Mouse (Mus musculus): Measurements from ENCODE around the gene Tmem150a.

Tmem150a gene

GRCm38 (mm10) chr6:72352636-72353405, 2.4 kb upstream of the Tmem150a start:
- no peak for DNase-seq

GRCm38 (mm10) chr6:72354025-72354424, 1.2 kb upstream of the Tmem150a start:
- no peak for DNase-seq

DNA sequence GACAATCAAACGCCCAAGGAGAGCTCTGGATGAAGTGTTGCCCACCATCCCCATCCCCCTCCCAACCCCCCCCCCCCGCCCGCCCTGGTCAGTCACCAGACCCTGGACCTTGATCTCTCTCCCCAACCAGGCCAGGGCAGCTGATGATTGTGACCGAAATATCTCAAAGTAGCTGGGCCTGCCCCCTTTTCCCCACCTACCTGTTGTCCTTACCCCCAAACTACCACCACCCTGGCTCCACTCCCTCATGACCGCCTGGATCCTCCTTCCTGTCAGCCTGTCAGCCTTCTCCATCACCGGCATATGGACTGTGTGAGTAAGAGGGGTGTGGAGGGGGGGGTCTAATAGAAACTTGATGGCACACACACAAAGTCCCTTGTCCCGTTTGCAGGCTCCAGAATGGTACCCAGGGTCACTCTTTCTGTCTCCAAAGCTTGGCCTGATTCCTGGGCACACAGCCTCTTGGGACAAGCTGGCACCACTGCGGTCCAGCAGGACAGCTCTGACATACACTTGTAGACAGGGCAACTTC, 820 bp downstream of the Tmem150a start:
- no peak for DNase-seq

DNA sequence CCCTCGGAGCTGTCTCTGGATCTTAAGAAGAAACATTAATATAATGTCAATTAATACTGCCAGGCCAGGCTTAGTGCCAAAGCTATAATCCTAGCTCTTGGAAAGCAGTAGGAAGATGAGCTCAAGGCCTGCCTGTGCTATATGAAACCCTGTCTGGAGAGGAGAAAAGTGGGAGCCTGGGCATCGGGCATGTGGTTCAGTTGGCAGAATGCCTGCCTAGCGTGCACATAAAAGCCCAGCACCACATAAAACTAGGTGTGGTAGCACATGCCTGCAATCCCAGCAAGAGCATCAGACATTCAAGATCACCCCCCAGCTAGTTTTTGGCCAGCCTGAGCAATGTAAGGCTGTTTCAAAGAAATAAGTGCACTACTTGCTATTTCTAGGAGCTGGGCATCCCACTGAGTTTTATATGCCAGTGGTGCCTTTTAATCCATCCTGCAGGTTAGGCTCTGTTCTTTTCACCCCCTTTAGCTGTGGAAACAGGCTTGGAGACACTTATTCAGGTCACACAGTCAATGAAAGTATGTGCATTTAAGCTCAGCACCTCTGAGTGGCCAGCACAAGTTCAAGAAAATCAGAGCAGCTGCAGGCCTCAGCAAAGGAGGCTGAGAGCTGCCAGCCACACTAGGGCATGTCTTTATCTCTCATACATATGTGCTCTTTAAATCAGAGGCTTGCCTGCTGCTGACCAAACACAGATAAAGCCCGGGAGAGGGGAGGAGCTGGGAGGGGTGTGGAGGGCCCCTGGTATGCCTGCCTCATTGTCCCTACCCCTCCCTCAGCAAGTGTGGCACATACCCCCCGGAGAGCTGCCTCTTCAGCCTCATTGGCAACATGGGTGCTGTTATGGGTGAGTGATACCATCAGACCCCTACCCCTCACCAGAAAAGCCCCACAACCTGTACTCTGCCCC, 2.2 kb downstream of the Tmem150a start:
- DNase-seq = no peak

- DNase-seq = no peak
Measured at GRCm38 (mm10) chr6:72358086-72358764, 3.0 kb downstream of the Tmem150a start.

DNA sequence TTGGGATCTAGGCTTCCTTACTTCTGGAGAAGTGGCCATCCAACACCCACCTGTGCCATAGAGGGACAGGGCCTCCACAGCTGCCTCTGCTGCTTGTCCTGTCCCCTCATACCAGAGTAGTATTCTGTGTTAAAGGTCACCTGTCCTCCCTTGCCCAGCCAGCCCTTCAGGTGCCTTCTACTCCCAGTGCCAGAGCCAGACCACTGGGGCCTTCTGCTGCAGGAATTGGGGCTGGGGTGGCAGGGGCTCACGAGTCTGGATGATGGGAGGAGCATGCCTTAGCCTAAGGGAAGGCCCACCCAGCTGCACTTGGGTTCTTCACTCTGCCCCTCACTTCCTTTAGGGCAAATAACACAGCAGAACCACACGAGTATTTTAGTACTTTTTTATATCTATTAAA, 4.1 kb downstream of the Tmem150a start:
- no peak for DNase-seq

- no peak for DNase-seq
Measured at GRCm38 (mm10) chr6:72359891-72360598, 4.8 kb downstream of the Tmem150a start.

GRCm38 (mm10) chr6:72360599-72360935, 5.3 kb downstream of the Tmem150a start:
- no peak for DNase-seq

- DNase-seq = no peak
Measured at GRCm38 (mm10) chr6:72361121-72361551, 5.9 kb downstream of the Tmem150a start.

GRCm38 (mm10) chr6:72362132-72363028, 7.1 kb downstream of the Tmem150a start:
- peak; percentile 88 to 92 for DNase-seq

GRCm38 (mm10) chr6:72364009-72364408, 8.8 kb downstream of the Tmem150a start:
- no peak for DNase-seq

DNA sequence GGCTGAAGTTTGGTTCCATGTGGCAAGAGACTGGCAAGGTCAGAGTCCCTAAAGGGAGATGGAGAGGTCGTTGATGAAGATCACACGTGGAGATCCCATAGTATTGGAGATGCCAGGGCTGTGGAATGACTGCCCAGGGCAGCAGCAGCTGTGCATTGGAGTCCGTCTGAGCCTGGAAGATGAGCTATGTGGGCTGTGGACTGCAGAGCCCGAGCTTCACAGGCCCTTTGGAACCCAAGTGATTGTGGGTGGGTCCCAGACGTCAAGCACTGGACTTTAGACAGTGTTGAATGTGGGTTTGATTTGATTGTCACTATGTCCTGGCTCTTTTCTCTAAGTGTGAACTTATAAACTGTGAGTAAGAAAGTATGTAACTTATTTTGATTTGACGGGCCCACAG, 9.7 kb downstream of the Tmem150a start:
- DNase-seq = no peak

GRCm38 (mm10) chr6:72366304-72366703, 11.1 kb downstream of the Tmem150a start:
- no peak for DNase-seq

DNA sequence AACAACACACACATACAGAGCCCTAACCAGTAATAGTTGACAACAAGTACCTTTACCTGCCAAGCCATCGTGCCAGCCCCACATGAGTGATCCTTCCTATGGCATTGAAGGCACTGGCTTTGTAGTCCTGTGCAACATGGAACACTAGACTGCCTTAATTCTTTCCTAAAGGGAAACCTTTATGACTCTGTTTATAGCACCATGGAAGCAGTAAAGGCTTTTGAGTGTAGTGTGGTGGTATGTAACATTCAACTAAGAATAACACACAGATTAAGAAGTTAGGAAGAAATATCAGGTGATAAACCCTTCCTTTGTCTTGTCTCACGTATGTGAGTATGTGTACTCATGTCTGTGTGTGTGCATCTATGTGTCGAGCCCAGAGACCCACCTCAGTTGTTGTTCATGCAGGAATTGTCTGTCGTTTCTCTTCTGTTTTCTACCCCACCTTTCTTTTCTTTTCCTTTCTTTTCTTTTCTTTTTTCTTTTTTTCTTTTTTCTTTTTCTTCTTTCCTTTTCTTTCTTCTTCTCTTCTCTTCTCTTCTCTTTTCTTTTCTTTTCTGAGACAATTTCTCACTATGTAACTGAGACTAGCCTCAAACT, 11.7 kb downstream of the Tmem150a start, which contains the start of gene Rnf181:
Gene Rnf181 (minus strand): TSS at position 113 of the 600 bp plus-strand sequence.
- no peak for DNase-seq

DNA sequence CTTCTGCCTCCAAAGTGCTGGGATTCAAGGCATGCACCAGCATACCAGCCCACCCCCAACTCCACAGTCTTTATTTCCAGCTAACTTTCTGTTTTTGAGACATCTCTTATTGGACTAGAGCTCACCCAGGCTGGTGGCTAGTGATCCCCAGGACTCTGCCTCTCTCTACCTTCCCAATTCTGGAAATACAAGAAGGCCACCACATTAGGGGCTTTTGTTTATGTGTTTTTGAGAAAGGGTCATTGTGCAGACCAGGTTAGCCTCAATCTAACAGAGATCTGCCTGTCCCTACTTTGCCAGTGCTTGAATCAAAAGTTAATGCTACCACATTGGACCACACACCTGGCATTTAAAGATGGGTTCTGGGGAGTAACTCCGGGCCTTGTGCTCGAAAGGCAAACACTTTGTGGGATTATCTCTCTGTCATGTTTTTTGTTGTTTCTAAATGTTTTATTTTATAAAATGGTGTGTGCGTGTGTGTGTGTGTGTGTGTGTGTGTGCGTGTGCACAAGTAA, 12.3 kb downstream of the Tmem150a start:
- DNase-seq = no peak

GRCm38 (mm10) chr6:72369557-72369956, 14.3 kb downstream of the Tmem150a start:
- DNase-seq = no peak

DNA sequence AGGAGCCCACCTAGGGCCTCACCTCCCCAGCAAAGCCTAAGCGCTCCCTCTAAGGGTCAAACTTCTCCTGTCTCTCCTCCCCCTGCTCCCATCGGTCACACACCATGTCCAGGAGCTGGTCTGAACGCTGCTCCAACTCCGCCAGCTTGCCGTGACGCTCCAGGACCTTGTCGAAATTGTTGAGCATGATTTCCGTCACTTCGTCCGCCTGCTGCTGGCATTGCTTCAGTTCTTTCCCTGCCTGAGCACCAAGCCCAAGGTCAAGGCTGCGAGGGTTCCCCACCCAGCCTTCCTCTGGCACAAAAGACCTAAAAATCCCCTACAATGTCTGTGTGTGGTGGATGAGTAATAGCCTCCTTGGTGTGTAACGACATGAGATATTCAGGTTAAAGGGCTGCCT, 14.8 kb downstream of the Tmem150a start:
- DNase-seq = no peak

GRCm38 (mm10) chr6:72371147-72371546, 15.9 kb downstream of the Tmem150a start:
- DNase-seq = no peak

GRCm38 (mm10) chr6:72371571-72371970, 16.3 kb downstream of the Tmem150a start:
- no peak for DNase-seq

DNA sequence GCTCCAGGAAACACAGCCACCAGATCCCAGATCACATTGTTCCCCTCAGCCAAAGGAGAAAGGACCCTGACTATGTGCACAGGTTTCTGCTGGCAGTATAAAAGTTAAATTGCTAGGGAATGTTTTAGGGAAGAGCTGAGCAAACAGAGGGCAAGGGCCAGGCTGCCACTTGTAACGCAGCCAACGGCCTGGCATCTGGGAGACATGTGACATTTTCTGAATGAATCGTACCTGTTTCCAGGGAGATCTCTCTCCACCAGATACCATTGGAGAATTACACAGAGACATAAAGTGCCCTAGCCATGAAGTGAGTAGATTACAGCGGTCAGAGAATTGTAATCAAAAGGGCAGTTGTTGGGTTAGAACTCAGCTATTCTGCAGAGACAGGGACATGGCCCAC, 17.9 kb downstream of the Tmem150a start:
- DNase-seq = no peak

DNA sequence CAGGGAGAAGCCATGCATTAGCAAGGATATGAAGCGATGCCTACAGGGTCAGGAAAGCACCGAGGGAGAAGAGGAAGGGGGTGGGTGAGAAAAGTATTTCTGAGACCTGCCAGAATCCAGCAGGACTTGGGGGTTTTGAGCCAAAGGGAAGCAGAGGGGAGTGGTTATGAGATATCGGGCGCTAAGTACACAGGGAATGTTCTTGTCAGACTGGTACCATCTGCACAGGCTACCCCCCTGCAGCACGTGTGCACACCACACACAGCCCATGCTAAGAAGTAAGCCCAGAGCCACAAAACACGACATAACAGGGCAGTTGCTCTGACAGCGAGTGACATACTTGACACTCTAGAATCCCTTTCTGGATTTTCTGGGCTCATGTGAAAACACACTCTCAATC, 19.0 kb downstream of the Tmem150a start:
- no peak for DNase-seq
